Mouse (Mus musculus): ENCODE measurements around the gene Ccl6. TPM values are rescaled to one million over a fixed set of nuclear protein-coding genes. Genes with fewer than 3 reads are reported as not detected.
A peak's percentile ranks its signal among the peaks of the same experiment; 100 is the strongest.

The Ccl6 gene
- total RNA-seq, 2 experiments from 2014 or later: 5.5 to 9.3 TPM

GRCm38 (mm10) chr11:83583450-83583754 lies 9.5 kb downstream of the Ccl6 start:
- Histone ChIP-seq H3K27ac (no peak overlapping the region), H3K4me3 (no peak overlapping the region)
- TF ChIP-seq CTCF (IDR thresholded peaks at IDR 0.05): no peak
- intact Hi-C loops (cut with DNase I): no loop called here
- DNase-seq: no peak

- TF ChIP-seq CTCF (IDR thresholded peaks at IDR 0.05): no peak
- intact Hi-C loops (cut with DNase I): no loop called here
- DNase-seq: no peak
- H3K27ac ChIP-seq: no peak overlapping the region
- no peak overlapping the region for H3K4me3 ChIP-seq
Measured at GRCm38 (mm10) chr11:83582626-83583449, 10.0 kb downstream of the Ccl6 start.

- H3K4me3 ChIP-seq: no peak overlapping the region
- no peak overlapping the region for H3K27ac ChIP-seq
- intact Hi-C loops (cut with DNase I): no loop called here
- TF ChIP-seq CTCF (IDR thresholded peaks at IDR 0.05): no peak
- DNase-seq: no peak
Measured at GRCm38 (mm10) chr11:83581626-83582610, 11.0 kb downstream of the Ccl6 start.

GRCm38 (mm10) chr11:83580699-83581232 lies 12.1 kb downstream of the Ccl6 start:
- no peak overlapping the region for H3K27ac ChIP-seq
- no peak for DNase-seq
- no peak overlapping the region for H3K4me3 ChIP-seq
- no peak for TF ChIP-seq CTCF (IDR thresholded peaks at IDR 0.05)
- intact Hi-C loops (cut with DNase I): no loop called here

- intact Hi-C loops (cut with DNase I): no loop called here
- DNase-seq: no peak
- Histone ChIP-seq H3K4me3 (no peak overlapping the region), H3K27ac (no peak overlapping the region)
- no peak for TF ChIP-seq CTCF (IDR thresholded peaks at IDR 0.05)
Measured at GRCm38 (mm10) chr11:83578999-83579398, 13.9 kb downstream of the Ccl6 start.

- Histone ChIP-seq H3K4me3 (peak within 1 kb of the TSS; percentile 28), H3K27ac (peak within 1 kb of the TSS; percentile 51)
- no peak for TF ChIP-seq CTCF (IDR thresholded peaks at IDR 0.05)
- intact Hi-C loops (cut with DNase I): no loop called here
- DNase-seq: no peak
Measured at GRCm38 (mm10) chr11:83578186-83578760, 14.6 kb downstream of the Ccl6 start, which contains the start of gene Ccl9. Gene Ccl9, minus strand, starts transcription at chr11:83578636.

GRCm38 (mm10) chr11:83576927-83577555 lies 15.8 kb downstream of the Ccl6 start:
- H3K4me3 ChIP-seq: peak overlapping the region; percentile 28
- no peak for DNase-seq
- H3K27ac ChIP-seq: peak overlapping the region; percentile 51; the same call in 1 of the 2 replicates
- TF ChIP-seq CTCF (IDR thresholded peaks at IDR 0.05): no peak
- intact Hi-C loops (cut with DNase I): no loop called here

GRCm38 (mm10) chr11:83572834-83573233 lies 20.1 kb downstream of the Ccl6 start:
- Histone ChIP-seq H3K4me3 (no peak overlapping the region), H3K27ac (no peak overlapping the region)
- no peak for TF ChIP-seq CTCF (IDR thresholded peaks at IDR 0.05)
- DNase-seq: no peak
- intact Hi-C loops (cut with DNase I): no loop called here

- Histone ChIP-seq H3K27ac (no peak overlapping the region), H3K4me3 (no peak overlapping the region)
- intact Hi-C loops (cut with DNase I): no loop called here
- TF ChIP-seq CTCF (IDR thresholded peaks at IDR 0.05): no peak
- peak; percentile 44 for DNase-seq
Measured at GRCm38 (mm10) chr11:83572223-83572622, 20.7 kb downstream of the Ccl6 start.

- DNase-seq: no peak
- H3K27ac ChIP-seq: no peak overlapping the region
- intact Hi-C loops (cut with DNase I): no loop called here
- TF ChIP-seq CTCF (IDR thresholded peaks at IDR 0.05): no peak
- no peak overlapping the region for H3K4me3 ChIP-seq
Measured at GRCm38 (mm10) chr11:83570189-83570588, 22.7 kb downstream of the Ccl6 start.

GRCm38 (mm10) chr11:83569249-83569648 lies 23.6 kb downstream of the Ccl6 start:
- Histone ChIP-seq H3K27ac (no peak overlapping the region), H3K4me3 (no peak overlapping the region)
- intact Hi-C loops (cut with DNase I): no loop called here
- TF ChIP-seq CTCF (IDR thresholded peaks at IDR 0.05): no peak
- DNase-seq: no peak

GRCm38 (mm10) chr11:83568786-83569185 lies 24.1 kb downstream of the Ccl6 start:
- H3K27ac ChIP-seq: no peak overlapping the region
- H3K4me3 ChIP-seq: no peak overlapping the region
- no peak for TF ChIP-seq CTCF (IDR thresholded peaks at IDR 0.05)
- DNase-seq: no peak
- intact Hi-C loops (cut with DNase I): no loop called here
